Mouse (Mus musculus): ENCODE measurements around the gene Rab26.
A peak's percentile ranks its signal among the peaks of the same experiment; 100 is the strongest.

The Rab26 gene

DNA sequence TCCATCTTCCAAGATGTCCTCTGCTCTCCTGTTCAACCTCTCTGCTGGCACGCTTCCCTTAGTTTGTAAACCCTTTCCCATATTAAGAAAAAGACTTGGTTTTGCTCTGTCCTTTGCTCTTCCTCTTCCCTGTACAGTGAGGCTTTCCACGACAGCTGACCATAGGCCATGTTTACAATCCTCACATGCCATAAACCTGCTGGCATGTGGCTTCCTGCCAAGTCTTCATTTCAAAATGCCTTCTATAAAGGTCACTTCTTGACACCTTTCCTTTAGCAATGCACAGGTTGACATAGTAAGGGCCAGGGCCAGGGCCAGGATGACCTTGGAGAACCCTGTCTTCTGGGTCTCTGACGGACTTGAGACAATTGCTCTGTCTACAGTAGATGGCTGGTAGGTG lies 12.2 kb upstream of the Rab26 start:
- no peak for DNase-seq (ENCODE audit: low read depth, low spot score)

DNA sequence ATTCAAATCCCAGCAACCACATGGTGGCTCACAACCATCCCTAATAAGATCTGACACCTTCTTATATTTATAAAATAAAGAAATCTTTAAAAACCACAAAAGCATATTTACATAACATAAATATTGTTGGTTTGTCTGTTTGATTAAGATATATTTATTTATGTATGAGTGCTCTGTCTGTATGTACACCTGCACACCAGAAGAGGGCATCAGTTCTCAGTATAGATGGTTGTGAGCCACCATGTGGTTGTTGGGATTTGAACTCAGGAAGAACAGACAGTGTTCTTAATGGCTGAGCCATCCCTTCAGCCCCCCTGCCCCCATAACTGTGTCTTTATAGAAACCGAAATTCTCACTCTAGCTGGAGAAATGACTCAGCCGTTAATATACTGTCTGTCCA lies 11.2 kb upstream of the Rab26 start:
- DNase-seq (ENCODE audit: low read depth, low spot score) = no peak

DNA sequence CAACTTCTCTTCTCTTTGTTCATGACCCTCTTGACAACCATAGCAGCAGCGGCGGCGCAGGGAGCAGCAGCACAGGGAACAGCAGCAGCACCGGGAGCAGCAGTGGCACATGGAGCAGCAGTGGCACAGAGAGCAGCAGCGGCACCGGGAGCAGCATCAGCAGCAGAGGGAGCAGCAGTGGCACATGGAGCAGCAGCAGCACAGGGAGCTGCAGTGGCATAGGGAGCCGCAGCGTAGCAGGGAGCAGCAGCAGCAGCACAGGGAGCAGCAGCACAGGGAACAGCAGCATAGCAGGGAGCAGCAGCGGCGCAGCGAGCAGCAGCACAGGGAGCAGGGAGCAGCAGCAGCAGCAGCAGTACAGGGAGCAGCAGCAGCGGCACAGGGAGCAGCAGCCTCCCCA lies 10.6 kb upstream of the Rab26 start:
- DNase-seq (ENCODE audit: low read depth, low spot score) = no peak

- no peak for DNase-seq (ENCODE audit: low read depth, low spot score)
These were observed 6.4 kb upstream of the Rab26 start for GRCm38 (mm10) chr17:24540375-24540774.

DNA sequence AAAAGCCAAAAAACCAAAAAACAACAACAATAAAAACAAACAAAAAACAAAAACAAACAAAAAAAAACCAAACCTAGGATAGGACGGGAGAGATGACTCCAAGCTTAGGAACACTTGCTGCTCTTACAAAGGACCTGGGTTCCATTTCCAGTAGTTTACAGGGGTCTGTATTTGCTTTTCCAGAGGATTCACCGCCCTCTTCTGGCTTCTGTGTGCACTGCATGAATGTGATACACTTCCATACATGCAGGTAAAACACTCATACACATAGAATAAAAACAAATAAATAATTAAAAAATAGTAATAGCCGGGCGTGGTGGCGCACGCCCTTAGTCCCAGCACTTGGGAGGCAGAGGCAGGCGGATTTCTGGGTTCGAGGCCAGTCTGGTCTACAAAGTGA lies 4.9 kb upstream of the Rab26 start:
- DNase-seq (ENCODE audit: low read depth, low spot score) = no peak

DNA sequence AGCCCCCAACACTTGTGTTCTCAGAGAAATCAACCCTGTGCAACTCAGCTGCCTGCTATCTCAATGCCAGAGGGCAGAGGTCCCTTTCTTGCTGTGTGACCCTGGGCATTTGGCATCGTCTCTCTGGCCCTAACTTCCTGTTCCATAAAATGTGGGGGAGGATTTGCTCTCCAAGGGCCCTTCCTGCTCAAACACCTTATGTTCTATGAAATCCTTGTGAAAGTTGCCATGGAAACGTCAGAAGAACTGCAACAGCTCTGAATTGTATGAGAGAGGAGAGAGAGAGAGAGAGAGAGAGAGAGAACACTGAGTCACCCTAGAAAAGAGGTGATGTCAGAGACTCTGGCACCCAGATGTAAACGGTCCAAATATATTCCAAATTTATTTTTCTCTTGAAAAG lies 3.5 kb upstream of the Rab26 start:
- DNase-seq (ENCODE audit: low read depth, low spot score) = no peak

DNA sequence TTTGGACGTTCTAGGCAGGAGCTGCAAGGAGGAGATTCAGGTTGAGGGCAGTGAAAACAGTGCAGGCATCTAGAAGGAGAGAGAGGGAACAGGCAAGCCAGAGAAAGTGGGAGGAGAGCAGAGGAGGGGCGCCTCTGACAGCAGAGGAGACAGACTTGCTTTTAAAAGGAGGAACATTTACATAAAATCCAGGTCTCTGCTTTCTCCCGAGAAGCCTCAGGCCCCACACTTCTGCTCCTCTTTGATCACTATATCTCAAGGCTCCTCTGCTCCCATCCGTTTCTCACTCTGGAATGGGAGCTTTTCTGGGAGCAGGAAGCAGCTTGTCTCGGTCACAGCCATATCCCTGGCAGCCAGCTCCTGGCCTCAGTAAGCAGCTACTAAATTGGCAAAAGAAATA lies 1.3 kb upstream of the Rab26 start:
- no peak for DNase-seq (ENCODE audit: low read depth, low spot score)

GRCm38 (mm10) chr17:24533099-24533992 lies 664 bp downstream of the Rab26 start:
- DNase-seq (ENCODE audit: low read depth, low spot score) = no peak

- DNase-seq (ENCODE audit: low read depth, low spot score) = no peak
These were observed 2.0 kb downstream of the Rab26 start for GRCm38 (mm10) chr17:24532045-24532444.

DNA sequence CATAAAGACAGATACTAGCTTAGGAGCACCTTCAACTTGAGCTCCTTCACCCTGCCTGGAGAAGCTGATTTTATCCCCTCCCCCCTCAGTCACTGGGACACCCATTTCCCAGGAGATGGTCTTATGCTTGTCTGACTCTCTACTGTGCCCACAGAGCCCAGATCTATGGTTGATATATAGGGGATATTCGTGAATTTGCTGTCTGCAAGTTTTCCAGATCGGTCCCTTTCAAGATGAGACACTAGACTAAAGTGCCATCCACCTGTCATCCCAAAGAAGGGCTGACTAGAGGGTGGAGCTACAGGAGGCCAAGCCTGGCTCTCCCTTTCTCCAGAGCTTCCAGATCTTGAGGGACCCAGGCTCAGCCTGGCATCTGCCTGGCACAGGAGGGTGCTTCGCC lies 2.9 kb downstream of the Rab26 start:
- DNase-seq (ENCODE audit: low read depth, low spot score) = no peak

GRCm38 (mm10) chr17:24530361-24531050 lies 3.5 kb downstream of the Rab26 start:
- no peak for DNase-seq (ENCODE audit: low read depth, low spot score)

DNA sequence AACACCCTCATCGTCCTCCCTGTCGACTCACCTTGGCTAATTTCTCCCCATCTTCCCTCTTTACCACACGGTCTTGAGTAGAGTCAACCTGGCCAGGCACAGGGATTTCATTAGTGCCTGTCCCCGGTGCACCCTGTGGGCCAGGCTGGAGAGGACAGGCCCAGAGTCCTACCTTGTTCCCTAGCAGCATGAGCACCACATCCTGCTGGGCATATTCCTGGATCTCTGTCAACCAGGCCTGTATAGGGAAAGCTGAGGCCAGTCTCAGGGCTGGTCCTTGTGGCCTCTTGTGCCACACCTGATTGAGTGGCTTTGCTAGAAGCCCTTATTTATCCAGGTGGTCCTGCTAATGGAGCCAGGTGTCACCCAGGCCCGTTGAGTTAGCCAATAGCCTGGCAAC lies 4.1 kb downstream of the Rab26 start:
- DNase-seq (ENCODE audit: low read depth, low spot score) = no peak

DNA sequence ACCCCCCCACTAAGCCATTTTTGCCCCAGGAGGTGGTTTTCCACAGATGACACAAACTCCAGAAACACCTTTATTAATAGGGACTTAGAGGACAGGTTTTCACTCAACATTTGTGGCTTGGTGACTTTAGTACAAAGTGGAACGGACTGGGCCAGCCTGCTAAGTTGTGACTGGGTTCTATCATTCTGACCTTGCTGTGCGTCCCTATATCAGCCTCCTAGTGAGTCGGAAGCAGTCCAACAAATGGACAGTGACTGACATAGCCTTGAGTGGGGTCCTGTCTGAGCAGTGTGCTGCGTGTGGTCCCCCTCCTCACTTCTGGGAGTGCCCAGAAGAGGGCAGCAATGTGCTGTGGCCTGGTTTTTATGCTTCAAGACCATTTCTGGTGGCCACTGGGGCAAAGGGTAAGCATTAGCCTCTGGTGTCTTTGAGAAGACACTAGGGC lies 5.0 kb downstream of the Rab26 start:
- DNase-seq (ENCODE audit: low read depth, low spot score) = no peak

DNA sequence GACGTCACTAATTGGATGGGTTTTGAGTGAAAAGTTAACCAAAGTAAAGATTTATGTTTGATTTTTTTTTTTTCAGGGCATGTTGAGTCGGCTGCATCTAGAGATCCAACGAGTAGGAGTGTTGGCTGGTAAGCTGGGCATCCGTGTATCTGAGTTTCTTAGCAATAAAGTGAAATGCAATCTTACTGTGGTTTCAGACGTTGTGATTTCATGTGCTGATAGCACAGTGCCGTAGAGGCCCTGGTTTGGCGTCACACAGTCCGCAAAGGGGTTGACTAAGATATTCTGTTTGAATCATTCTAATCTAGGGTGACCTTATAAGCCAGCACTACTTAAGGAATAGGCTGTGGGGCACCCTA lies 5.5 kb downstream of the Rab26 start:
- DNase-seq (ENCODE audit: low read depth, low spot score) = no peak

- peak; percentile 95 for DNase-seq (ENCODE audit: low read depth, low spot score)
These were observed 6.1 kb downstream of the Rab26 start, which contains the start of gene Traf7 for GRCm38 (mm10) chr17:24527723-24528559. Gene Traf7 (minus strand): TSS chr17:24527938.

- DNase-seq (ENCODE audit: low read depth, low spot score) = no peak
These were observed 6.7 kb downstream of the Rab26 start for GRCm38 (mm10) chr17:24527315-24527714.

DNA sequence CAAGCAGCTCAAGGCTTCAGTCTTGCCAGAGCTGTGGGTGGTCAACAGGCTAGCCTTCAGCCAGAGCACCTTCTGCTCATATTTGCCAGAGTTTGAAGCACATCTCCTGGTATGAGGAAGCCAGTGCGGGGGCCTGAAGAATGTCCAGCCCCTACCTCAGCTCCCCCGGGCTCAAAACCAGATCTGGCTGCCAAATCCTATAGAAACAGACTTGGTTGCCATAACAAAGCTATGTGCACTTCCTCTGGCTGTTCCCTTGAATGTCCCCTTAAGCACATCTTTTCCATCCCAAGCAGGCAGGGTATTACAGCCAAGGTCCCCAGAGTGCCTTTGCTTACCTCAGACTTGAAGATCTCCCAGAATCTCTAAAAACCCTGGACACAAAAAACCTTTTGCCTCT lies 9.3 kb downstream of the Rab26 start:
- DNase-seq (ENCODE audit: low read depth, low spot score) = no peak

- DNase-seq (ENCODE audit: low read depth, low spot score) = no peak
These were observed 13.6 kb downstream of the Rab26 start for GRCm38 (mm10) chr17:24520450-24520849.

- no peak for DNase-seq (ENCODE audit: low read depth, low spot score)
These were observed 19.4 kb downstream of the Rab26 start for GRCm38 (mm10) chr17:24514270-24515257.

- DNase-seq (ENCODE audit: low read depth, low spot score) = no peak
These were observed 20.4 kb downstream of the Rab26 start for GRCm38 (mm10) chr17:24513609-24514008.
